Mouse (Mus musculus) liver, embryonic 15.5 days (tissue): ENCODE data around the gene Acat3. TPM values are rescaled to one million over a fixed set of nuclear protein-coding genes. Genes with fewer than 3 reads are reported as not detected.

ENCODE experiments used
- polyA plus RNA-seq: library from polyadenylated mRNA; unstranded; fragments of >200 nt; fragmentation: Nextera tagmentation; extraction: Ambion mirVana; gene quantifications from 2 replicates; pipeline ENCODE4 v1.2.1, GENCODE M21; 2015

Acat3 gene
- polyA plus RNA-seq, 1 experiment from 2014 or later, result 10.0 TPM

Other genes with a start within 250 kb of the Acat3 start
- gene Igf2r, start 170.9 kb downstream of the Acat3 start, polyA plus RNA-seq, result 13.0 and 15.6 TPM in 2 replicates
- 0.17 and 0.33 TPM in 2 replicates for gene Mas1, start 72.5 kb downstream of the Acat3 start, polyA plus RNA-seq
- not detected in 2 replicates for gene Mrgprh, start 64.6 kb downstream of the Acat3 start, polyA plus RNA-seq
- gene Pnldc1, start 30.4 kb downstream of the Acat3 start, polyA plus RNA-seq, result 0.40 and 0.45 TPM in 2 replicates
- gene Tcp1, start 24.9 kb downstream of the Acat3 start, polyA plus RNA-seq, result 185 and 211 TPM in 2 replicates
- gene Mrpl18, start 24.3 kb downstream of the Acat3 start, polyA plus RNA-seq, result 86.0 and 95.2 TPM in 2 replicates
- 93.7 and 101 TPM in 2 replicates for gene Acat2, start 20.1 kb upstream of the Acat3 start, polyA plus RNA-seq
- 37.1 and 41.9 TPM in 2 replicates for gene Wtap, start 53.6 kb upstream of the Acat3 start, polyA plus RNA-seq
- gene Sod2, start 66.2 kb upstream of the Acat3 start, polyA plus RNA-seq, result 113 and 120 TPM in 2 replicates
- gene Gpr31b, start 111.7 kb upstream of the Acat3 start, polyA plus RNA-seq, result not detected in 2 replicates
- gene Tcp10b, start 120.5 kb upstream of the Acat3 start, polyA plus RNA-seq, result not detected in 2 replicates
- gene Unc93a, start 191.2 kb upstream of the Acat3 start, polyA plus RNA-seq, result not detected in 2 replicates